Mouse (Mus musculus) G1E (cell line): ENCODE measurements at regions not wholly inside any gene's neighbourhood (a gene's known extent, or its start where the extent isn't known, plus 50 kb on each side); places are given as distances from the start of the nearest gene placed in this dataset.

Experiments used
- ATAC-seq: 2 replicates; pipeline ENCODE4 v1.8.0; 2016; ENCODE audit warnings: mild to moderate bottlenecking; ENCODE audit not compliant: insufficient number of reproducible peaks, poor library complexity, low FRiP score, severe bottlenecking; ENCODE audit errors: extremely low read depth
- DNase-seq: peaks from one replicate; pipeline ENCODE4 v3.0.0; 2012; ENCODE audit warnings: low spot score
- H3K27me3 ChIP-seq: 2 replicates; pipeline ENCODE4 v1.6.1; 2012; ENCODE audit warnings: mild to moderate bottlenecking, low read length, inconsistent platforms; ENCODE audit not compliant: insufficient read depth
- H3K36me3 ChIP-seq: replicated peaks from 2 replicates; pipeline ENCODE3; 2012; ENCODE audit warnings: mild to moderate bottlenecking, inconsistent platforms
- H3K4me1 ChIP-seq: 2 replicates; pipeline ENCODE4 v1.6.1; 2012; ENCODE audit warnings: low read depth, low read length, inconsistent platforms, mixed read lengths; ENCODE audit not compliant: insufficient read depth
- H3K4me3 ChIP-seq: 2 replicates; pipeline ENCODE4 v1.5.1; 2012; ENCODE audit warnings: low read depth, mild to moderate bottlenecking, inconsistent platforms, low read length, moderate library complexity, mixed read lengths
- H3K9me3 ChIP-seq: replicated peaks from 2 replicates; pipeline ENCODE4 v1.6.1; 2012; ENCODE audit warnings: inconsistent platforms
- CTCF ChIP-seq: IDR thresholded peaks from 2 replicates; pipeline ENCODE4 v1.5.1; 2012; ENCODE audit warnings: low read depth, low read length, inconsistent platforms, mixed read lengths
- GATA1 ChIP-seq: IDR thresholded peaks from 2 replicates; pipeline ENCODE4 v1.6.1; 2012; ENCODE audit warnings: borderline replicate concordance, low read length, inconsistent platforms, mixed read lengths
- GATA2 ChIP-seq: IDR thresholded peaks from 2 replicates; pipeline ENCODE4 v1.6.1; 2012; ENCODE audit warnings: low read depth, low read length, inconsistent platforms, borderline replicate concordance
- POLR2AphosphoS5 ChIP-seq: IDR thresholded peaks from 2 replicates; pipeline ENCODE4 v1.6.1; 2012; ENCODE audit warnings: low read depth, low read length, inconsistent platforms; ENCODE audit not compliant: insufficient replicate concordance
- TAL1 ChIP-seq: conservative IDR thresholded peaks from 2 replicates; pipeline ENCODE4 v1.6.1; 2012; ENCODE audit warnings: low read depth, low read length, inconsistent platforms, mixed read lengths

DNA sequence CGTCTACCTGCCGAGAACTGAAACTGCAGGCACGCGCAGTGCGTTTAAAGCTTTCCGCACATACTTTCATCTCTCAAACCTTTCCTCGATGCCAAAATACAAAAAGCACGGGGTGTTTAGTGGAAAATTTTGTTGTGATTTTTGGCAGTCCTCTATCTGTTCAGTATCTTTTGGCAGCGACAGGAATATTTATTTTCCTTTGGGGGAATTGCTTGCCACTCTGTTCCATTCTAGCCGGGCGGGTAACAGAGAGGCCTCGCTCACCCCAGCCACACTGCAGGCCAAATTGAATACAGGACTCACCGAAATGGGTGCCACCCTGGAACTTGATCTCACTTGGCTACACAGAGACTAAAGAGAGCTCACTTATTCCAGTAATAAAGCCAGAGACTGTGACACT lies 97.8 kb upstream of the Mdm1 start:
- DNase-seq (no peak), ATAC-seq (no peak)
- TF ChIP-seq POLR2AphosphoS5 (no peak), CTCF (no peak), GATA1 (no peak), GATA2 (no peak), TAL1 (no peak)
- no peaks in the 10 kb centered on the region for H3K36me3 ChIP-seq
- peaks cover 37% of the 10 kb centered on the region for H3K9me3 ChIP-seq
- no peaks in the 10 kb centered on the region for H3K27me3 ChIP-seq
- no peaks in the 10 kb centered on the region for H3K4me1 ChIP-seq
- H3K4me3 ChIP-seq: no peak overlapping the region

DNA sequence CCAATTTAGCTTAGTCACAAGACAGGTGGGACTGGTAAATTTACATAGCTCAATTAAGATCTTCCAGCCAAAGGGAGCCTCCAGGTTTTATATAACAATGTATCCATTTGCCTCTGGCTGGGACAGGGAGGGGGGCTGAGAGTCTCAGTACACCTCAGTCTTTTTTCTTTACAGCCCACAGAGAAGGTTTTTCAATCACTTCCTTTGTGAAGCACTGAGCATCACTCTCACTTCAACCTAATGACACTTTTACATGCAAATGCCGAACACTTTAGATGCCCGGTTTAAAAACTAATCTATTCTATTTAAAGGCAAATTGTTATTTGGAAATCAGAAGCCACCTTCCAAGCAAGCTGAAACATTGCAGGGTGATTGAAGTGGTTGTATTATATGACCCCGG lies 96.8 kb upstream of the Mdm1 start:
- ATAC-seq: no peak
- DNase-seq: no peak
- Histone ChIP-seq H3K9me3 (peaks cover 35% of the 10 kb centered on the region), H3K4me1 (no peaks in the 10 kb centered on the region), H3K36me3 (no peaks in the 10 kb centered on the region), H3K4me3 (no peak overlapping the region), H3K27me3 (no peaks in the 10 kb centered on the region)
- TF ChIP-seq TAL1 (no peak), POLR2AphosphoS5 (no peak), GATA2 (no peak), GATA1 (no peak), CTCF (no peak)

DNA sequence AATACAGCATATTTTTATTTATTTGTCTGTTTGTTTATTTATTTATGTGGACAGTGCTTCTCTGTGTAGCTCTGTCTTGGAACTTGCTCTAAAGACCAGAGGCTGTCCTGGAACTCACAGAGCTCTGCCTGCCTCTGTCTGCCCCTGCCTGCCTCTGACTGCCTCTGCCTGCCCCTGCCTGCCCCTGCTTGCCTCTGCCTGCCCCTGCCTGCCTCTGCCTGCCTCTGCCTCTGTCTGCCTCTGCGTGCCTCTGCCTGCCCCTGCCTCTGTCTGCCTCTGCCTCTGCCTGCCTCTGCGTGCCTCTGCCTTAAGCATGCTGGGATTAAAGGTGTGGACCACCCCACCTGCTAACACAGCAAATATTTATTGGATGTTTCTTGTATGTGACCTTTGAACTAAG lies 96.2 kb upstream of the Mdm1 start:
- Histone ChIP-seq H3K4me3 (no peak overlapping the region), H3K27me3 (no peaks in the 10 kb centered on the region), H3K4me1 (no peaks in the 10 kb centered on the region), H3K9me3 (peaks cover 31% of the 10 kb centered on the region), H3K36me3 (no peaks in the 10 kb centered on the region)
- DNase-seq (no peak), ATAC-seq (no peak)
- no peak for TF ChIP-seq GATA1
- TF ChIP-seq TAL1: no peak
- no peak for TF ChIP-seq CTCF
- no peak for TF ChIP-seq GATA2
- TF ChIP-seq POLR2AphosphoS5: no peak

DNA sequence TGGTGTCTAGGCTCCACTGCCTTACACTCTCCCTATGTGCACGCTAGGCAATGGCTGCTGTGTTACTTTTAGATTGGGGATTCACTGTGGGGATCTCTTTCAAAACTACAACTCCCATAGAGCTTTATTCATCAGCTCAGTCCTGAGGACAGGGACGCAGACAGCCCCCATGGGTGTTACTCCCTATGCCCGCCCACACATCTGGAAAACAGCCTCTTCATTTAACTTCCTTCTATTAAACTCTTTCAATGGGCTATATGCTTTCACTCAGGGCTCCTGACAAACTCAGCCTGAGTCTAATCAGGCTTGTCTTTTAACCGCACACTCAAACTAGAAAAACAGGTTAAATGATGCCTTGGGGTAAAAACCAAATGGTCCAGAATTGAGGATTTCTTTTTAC lies 95.3 kb upstream of the Mdm1 start:
- DNase-seq (no peak), ATAC-seq (no peak)
- Histone ChIP-seq H3K9me3 (peaks cover 26% of the 10 kb centered on the region), H3K4me1 (no peaks in the 10 kb centered on the region), H3K36me3 (no peaks in the 10 kb centered on the region), H3K27me3 (no peaks in the 10 kb centered on the region), H3K4me3 (no peak overlapping the region)
- TF ChIP-seq GATA1 (no peak), GATA2 (no peak), TAL1 (no peak), POLR2AphosphoS5 (no peak), CTCF (no peak)

DNA sequence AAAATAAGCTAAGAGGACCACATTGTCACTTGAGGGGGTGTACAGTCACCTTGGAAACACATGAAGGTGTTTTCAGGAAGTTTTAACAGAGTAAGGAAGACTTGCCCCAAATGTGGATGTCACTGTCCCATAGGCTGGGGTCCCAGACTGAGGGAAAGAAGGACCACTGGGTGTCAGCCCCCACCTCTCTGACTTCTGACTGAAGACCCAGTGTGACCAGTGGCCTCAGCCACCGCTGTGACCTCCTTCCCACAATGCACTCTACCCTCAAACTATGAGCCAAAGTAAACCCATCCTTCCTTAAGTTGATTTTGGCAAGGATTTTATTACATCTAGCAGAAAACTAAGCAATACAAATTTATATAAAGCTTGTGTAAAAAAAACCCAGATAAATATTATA lies 94.8 kb upstream of the Mdm1 start:
- no peaks in the 10 kb centered on the region for H3K27me3 ChIP-seq
- peaks cover 23% of the 10 kb centered on the region for H3K9me3 ChIP-seq
- no peaks in the 10 kb centered on the region for H3K4me1 ChIP-seq
- ATAC-seq (no peak), DNase-seq (no peak)
- no peak for TF ChIP-seq GATA2
- TF ChIP-seq POLR2AphosphoS5: no peak
- TF ChIP-seq TAL1: no peak
- no peak for TF ChIP-seq GATA1
- no peaks in the 10 kb centered on the region for H3K36me3 ChIP-seq
- no peak overlapping the region for H3K4me3 ChIP-seq

DNA sequence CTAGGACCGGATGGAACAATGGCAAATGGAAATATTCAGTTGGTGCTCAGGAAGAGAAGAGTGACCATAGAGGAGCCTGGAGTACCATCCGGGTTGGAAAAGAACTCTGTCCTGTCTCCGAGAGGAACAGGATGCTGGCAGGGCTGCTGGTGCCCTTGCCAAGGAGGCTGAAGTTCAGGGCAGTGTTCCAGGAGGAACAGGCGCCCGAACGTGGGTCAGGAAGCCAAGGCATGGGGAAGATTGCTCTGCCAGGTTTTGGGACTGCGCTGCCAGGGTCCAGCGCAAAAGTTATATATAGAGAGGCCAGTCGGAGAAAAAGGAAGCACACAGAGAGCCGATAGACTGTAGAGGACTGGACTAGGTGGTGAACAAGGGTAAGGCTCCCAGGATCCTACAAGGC lies 92.3 kb upstream of the Mdm1 start:
- Histone ChIP-seq H3K36me3 (no peaks in the 10 kb centered on the region), H3K4me3 (no peak overlapping the region), H3K27me3 (no peaks in the 10 kb centered on the region), H3K9me3 (peaks cover 23% of the 10 kb centered on the region), H3K4me1 (no peaks in the 10 kb centered on the region)
- DNase-seq (no peak), ATAC-seq (no peak)
- no peak for TF ChIP-seq GATA1
- no peak for TF ChIP-seq GATA2
- TF ChIP-seq CTCF: no peak

DNA sequence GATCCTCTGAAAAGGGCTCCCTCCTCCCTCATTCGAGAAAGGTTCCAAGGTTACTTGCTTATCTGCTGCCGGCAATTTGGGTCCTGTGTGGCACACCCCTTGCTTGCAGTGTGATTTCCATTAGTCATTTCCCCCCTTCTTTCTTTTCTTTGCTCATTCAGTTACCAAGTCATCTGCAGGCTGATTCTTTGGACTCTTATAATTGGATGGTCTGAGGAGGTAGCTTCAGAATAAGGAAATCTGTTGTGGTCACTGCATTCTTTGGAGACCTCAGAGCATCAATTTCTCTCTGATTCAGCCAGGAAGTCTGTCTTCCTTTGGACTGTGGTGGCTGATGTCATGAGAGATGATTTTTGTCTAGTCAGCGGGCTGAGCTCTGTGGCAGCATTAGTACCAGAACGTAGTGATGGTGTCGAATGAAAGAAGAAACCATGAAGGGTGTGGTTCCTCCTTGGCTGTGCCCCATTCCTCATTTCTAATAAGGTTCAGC lies 91.4 kb upstream of the Mdm1 start:
- TF ChIP-seq GATA2: no peak
- TF ChIP-seq TAL1: no peak
- no peak for TF ChIP-seq GATA1
- no peak for TF ChIP-seq POLR2AphosphoS5
- no peak for TF ChIP-seq CTCF
- Histone ChIP-seq H3K9me3 (peaks cover 23% of the 10 kb centered on the region), H3K27me3 (no peaks in the 10 kb centered on the region), H3K36me3 (no peaks in the 10 kb centered on the region), H3K4me1 (no peaks in the 10 kb centered on the region), H3K4me3 (no peak overlapping the region)
- no peak for ATAC-seq
- no peak for DNase-seq
